Mouse (Mus musculus): ENCODE measurements at regions not wholly inside any gene's neighbourhood (a gene's known extent, or its start where the extent isn't known, plus 50 kb on each side); places are given as distances from the start of the nearest gene placed in this dataset.

- TF ChIP-seq ZC3H11A (IDR thresholded peaks at IDR 0.05; ENCODE audit: borderline replicate concordance, low read depth, low read length) (no peak), HCFC1 (IDR thresholded peaks at IDR 0.05; ENCODE audit: borderline replicate concordance, insufficient read depth, low read length) (no peak), ZNF384 (IDR thresholded peaks at IDR 0.05; ENCODE audit: low read depth, low read length) (no peak), CHD2 (IDR thresholded peaks at IDR 0.05; ENCODE audit: low read depth, low read length) (no peak)
Measured at GRCm38 (mm10) chr5:58738041-58738440, 1020.3 kb downstream of the Pcdh7 start.

Measured in ES-E14 (cell line).